Mouse (Mus musculus): Measurements from ENCODE around the gene Rela. TPM values are rescaled to one million over a fixed set of nuclear protein-coding genes. Genes with fewer than 3 reads are reported as not detected.

The Rela gene
- polyA plus RNA-seq, 1 experiment from 2014 or later = 57.7 TPM

DNA sequence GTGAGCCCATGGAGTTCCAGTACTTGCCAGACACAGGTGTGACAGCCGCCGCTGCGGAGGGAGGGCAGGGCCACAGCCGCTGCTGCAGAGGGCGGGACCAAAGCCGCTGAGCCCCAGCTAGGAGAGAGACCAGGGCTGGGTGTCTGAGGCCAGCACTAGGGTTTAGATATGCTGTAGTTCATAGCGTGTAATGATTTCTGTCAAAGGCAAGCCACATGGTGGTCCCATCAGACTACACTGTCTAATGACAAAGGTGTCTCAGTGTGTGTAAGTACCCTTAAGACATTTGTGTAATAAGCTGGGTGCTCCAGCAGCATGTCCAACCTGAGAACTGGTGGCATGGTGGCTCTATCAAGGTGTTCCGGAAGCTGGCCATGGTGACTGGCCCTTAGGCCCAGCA lies 4.4 kb downstream of the Rela start:
- Histone ChIP-seq H3K4me3 (ENCODE audit: low read depth, low read length) (no peak overlapping the region), H3K27me3 (replicated peaks; ENCODE audit: control insufficient read depth, insufficient read depth, low read length) (no peaks in the 10 kb centered on the region), H3K9ac (ENCODE audit: low read depth, low read length) (no peak overlapping the region), H3K27ac (ENCODE audit: low read depth, low read length) (no peak overlapping the region), H3K9me3 (ENCODE audit: control insufficient read depth, low read length) (no peaks in the 10 kb centered on the region), H3K4me2 (no peak overlapping the region), H3K36me3 (ENCODE audit: control insufficient read depth, insufficient read depth, low read length) (peaks cover 52% of the 10 kb centered on the region), H3K4me1 (replicated peaks; ENCODE audit: control insufficient read depth, insufficient read depth, low read length) (peaks cover 34% of the 10 kb centered on the region)
- ATAC-seq (replicated peaks; ENCODE audit: low FRiP score) (no peak), DNase-seq (ENCODE audit: low spot score) (no peak)
- WGBS = 83% methylated on average over 8 of the region's 8 CpGs

DNA sequence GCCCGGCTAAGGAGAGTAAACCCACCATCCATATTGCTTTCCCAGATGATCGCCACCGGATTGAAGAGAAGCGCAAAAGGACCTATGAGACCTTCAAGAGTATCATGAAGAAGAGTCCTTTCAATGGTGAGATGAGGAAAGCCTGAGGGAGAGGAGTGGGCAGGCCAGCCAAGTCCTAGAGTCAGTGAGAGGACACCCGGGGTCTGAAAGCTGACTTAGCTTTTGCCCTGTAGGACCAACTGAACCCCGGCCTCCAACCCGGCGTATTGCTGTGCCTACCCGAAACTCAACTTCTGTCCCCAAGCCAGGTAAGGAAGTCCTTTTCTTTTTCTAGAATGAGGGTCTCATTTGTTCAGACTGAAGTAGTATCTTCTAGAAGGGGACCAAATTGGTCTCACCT lies 8.0 kb downstream of the Rela start:
- no peak overlapping the region for H3K27ac ChIP-seq (ENCODE audit: low read depth, low read length)
- ATAC-seq (replicated peaks; ENCODE audit: low FRiP score) = no peak
- peaks cover 24% of the 10 kb centered on the region for H3K4me1 ChIP-seq (replicated peaks; ENCODE audit: control insufficient read depth, insufficient read depth, low read length)

DNA sequence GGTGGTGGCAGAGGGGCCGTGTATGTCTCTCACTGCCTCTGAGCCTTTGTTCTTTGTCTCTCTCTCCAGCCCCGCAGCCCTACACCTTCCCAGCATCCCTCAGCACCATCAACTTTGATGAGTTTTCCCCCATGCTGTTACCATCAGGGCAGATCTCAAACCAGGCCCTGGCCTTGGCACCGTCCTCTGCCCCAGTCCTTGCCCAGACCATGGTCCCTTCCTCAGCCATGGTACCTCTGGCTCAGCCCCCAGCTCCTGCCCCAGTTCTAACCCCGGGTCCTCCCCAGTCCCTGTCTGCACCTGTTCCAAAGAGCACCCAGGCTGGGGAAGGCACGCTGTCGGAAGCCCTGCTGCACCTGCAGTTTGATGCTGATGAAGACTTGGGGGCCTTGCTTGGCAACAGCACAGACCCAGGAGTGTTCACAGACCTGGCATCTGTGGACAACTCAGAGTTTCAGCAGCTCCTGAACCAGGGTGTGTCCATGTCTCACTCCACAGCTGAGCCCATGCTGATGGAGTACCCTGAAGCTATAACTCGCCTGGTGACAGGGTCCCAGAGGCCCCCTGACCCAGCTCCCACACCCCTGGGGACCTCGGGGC lies 9.5 kb downstream of the Rela start:
- Histone ChIP-seq H3K27ac (ENCODE audit: low read depth, low read length) (no peak overlapping the region), H3K4me1 (replicated peaks; ENCODE audit: control insufficient read depth, insufficient read depth, low read length) (peaks cover 21% of the 10 kb centered on the region), H3K4me3 (ENCODE audit: low read depth, low read length) (no peak overlapping the region), H3K36me3 (ENCODE audit: control insufficient read depth, insufficient read depth, low read length) (peaks cover 58% of the 10 kb centered on the region), H3K9me3 (ENCODE audit: control insufficient read depth, low read length) (no peaks in the 10 kb centered on the region), H3K4me2 (no peak overlapping the region), H3K9ac (ENCODE audit: low read depth, low read length) (no peak overlapping the region), H3K27me3 (replicated peaks; ENCODE audit: control insufficient read depth, insufficient read depth, low read length) (no peaks in the 10 kb centered on the region)
- no peak for DNase-seq (ENCODE audit: low spot score)
- WGBS = 92% methylated on average over 8 of the region's 8 CpGs
- no peak for ATAC-seq (replicated peaks; ENCODE audit: low FRiP score)

More for the DNA sequence above, 8.0 kb downstream of the Rela start:
- whole genome bisulfite sequencing = 91% methylated on average over 9 of the region's 9 CpGs
- H3K4me2 ChIP-seq = no peak overlapping the region
- no peak overlapping the region for H3K4me3 ChIP-seq (ENCODE audit: low read depth, low read length)
- no peak overlapping the region for H3K9ac ChIP-seq (ENCODE audit: low read depth, low read length)
- H3K27me3 ChIP-seq (replicated peaks; ENCODE audit: control insufficient read depth, insufficient read depth, low read length) = no peaks in the 10 kb centered on the region
- DNase-seq (ENCODE audit: low spot score) = no peak
- H3K9me3 ChIP-seq (ENCODE audit: control insufficient read depth, low read length) = no peaks in the 10 kb centered on the region
- H3K36me3 ChIP-seq (ENCODE audit: control insufficient read depth, insufficient read depth, low read length) = peaks cover 62% of the 10 kb centered on the region

DNA sequence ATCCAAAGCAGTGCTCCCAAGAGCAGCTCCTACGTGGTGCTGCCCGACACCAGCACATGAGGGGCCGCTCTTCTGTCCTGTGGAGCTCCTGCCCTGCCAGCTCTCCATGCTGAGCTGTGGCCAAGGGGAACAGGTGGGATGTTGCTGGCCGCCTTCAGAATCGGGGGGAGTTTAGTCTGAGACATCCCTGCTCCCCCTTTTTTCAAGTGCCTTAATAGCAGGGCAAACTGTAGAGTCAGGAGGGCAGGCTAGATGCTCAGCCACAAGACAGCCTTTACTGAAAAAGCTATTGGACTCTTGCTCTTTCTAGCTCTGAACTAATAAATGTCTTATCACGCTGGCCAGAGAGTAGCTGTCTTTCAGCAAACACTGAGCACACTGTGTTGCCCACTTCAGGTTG lies 10.5 kb downstream of the Rela start:
- H3K4me1 ChIP-seq (replicated peaks; ENCODE audit: control insufficient read depth, insufficient read depth, low read length) = peaks cover 27% of the 10 kb centered on the region

DNA sequence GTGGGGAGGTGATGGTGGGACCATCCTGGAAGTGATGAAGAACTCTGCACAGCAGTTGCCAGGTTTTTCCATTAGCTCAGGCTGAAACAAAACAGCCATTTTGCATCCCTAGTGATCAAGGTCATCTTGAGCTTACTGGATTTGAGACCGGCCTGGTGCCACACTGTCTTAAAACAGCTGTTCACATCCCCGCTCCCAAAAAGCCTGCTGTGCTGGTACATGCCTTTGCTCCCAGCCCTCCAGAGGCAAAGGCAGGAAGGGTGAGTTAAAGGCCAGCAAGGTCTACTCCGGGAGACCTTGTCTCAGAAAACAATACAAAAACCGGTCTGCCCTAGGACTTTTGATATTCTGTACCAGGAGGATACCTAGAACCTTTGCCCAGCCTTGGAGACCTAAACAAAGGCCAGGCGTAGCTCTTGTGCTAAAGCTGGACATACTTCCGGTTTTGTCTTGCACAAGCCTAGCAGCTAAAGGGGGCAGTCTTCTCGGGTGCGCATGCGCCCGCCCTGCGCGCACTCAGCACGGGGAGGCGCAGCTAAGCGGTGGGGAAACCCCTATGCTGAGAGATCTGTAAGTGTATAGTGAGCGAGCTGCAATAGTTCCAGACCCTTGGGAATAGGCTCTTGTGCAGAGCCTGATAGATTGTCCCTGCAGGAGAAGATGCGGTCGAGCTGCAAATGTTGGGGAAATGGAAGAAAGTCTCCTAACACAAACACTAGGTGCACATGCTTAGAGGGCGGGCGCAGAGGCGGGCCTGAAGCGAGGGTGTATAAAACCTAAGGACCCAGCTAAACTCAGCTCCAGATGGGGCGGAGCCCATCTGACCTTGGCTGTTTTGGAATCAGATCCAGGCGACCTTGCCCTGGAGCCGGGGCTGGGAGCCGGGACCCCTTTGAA lies 11.4 kb downstream of the Rela start:
- no peaks in the 10 kb centered on the region for H3K27me3 ChIP-seq (replicated peaks; ENCODE audit: control insufficient read depth, insufficient read depth, low read length)
- H3K9ac ChIP-seq (ENCODE audit: low read depth, low read length) = peak overlapping the region; percentile 39
- H3K27ac ChIP-seq (ENCODE audit: low read depth, low read length) = peak overlapping the region; percentile 75
- peak; percentile 80 for ATAC-seq (replicated peaks; ENCODE audit: low FRiP score)
- H3K36me3 ChIP-seq (ENCODE audit: control insufficient read depth, insufficient read depth, low read length) = peaks cover 50% of the 10 kb centered on the region
- H3K4me2 ChIP-seq = peak overlapping the region; percentile 79
- peaks cover 27% of the 10 kb centered on the region for H3K4me1 ChIP-seq (replicated peaks; ENCODE audit: control insufficient read depth, insufficient read depth, low read length)
- H3K4me3 ChIP-seq (ENCODE audit: low read depth, low read length) = peak overlapping the region; percentile 25
- WGBS = 13% methylated on average over 26 of the region's 26 CpGs
- H3K9me3 ChIP-seq (ENCODE audit: control insufficient read depth, low read length) = no peaks in the 10 kb centered on the region
- peak; percentile 82 for DNase-seq (ENCODE audit: low spot score)

More for the DNA sequence above, 10.5 kb downstream of the Rela start:
- Histone ChIP-seq H3K27me3 (replicated peaks; ENCODE audit: control insufficient read depth, insufficient read depth, low read length) (no peaks in the 10 kb centered on the region), H3K4me3 (ENCODE audit: low read depth, low read length) (no peak overlapping the region), H3K9me3 (ENCODE audit: control insufficient read depth, low read length) (no peaks in the 10 kb centered on the region), H3K9ac (ENCODE audit: low read depth, low read length) (peak overlapping the region; percentile 39; the same call in 1 of the 2 replicates), H3K36me3 (ENCODE audit: control insufficient read depth, insufficient read depth, low read length) (peaks cover 54% of the 10 kb centered on the region), H3K27ac (ENCODE audit: low read depth, low read length) (peak overlapping the region; percentile 75), H3K4me2 (no peak overlapping the region; the same call in 1 of the 2 replicates)
- no peak for DNase-seq (ENCODE audit: low spot score)
- 91% methylated on average over 6 of the region's 6 CpGs for WGBS
- ATAC-seq (replicated peaks; ENCODE audit: low FRiP score) = no peak

DNA sequence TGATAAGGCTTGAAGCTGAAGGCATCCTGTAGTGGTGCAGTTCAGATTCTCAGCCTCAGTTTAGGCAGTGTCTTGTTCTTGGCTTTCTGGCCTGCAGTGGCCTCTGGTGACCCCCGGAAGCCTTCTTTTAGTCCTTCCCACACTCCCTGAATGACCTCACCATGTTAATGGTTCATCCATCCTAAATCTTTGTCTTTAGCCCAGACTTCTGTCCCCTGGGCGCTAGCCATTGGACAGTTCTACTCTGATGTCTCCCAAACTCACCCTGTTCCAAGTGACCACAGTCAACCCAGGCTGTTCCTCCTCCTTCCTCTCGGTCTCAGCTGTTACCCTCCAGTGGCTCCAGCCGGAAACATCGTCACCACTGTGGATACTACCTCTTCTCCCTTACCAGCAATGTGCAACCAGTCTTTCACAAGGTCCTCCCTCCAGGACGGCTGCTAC lies 12.0 kb downstream of the Rela start:
- H3K4me1 ChIP-seq (replicated peaks; ENCODE audit: control insufficient read depth, insufficient read depth, low read length) = peaks cover 31% of the 10 kb centered on the region
- no peak; the same call in 1 of the 2 replicates for ATAC-seq (replicated peaks; ENCODE audit: low FRiP score)
- peaks cover 52% of the 10 kb centered on the region for H3K36me3 ChIP-seq (ENCODE audit: control insufficient read depth, insufficient read depth, low read length)

DNA sequence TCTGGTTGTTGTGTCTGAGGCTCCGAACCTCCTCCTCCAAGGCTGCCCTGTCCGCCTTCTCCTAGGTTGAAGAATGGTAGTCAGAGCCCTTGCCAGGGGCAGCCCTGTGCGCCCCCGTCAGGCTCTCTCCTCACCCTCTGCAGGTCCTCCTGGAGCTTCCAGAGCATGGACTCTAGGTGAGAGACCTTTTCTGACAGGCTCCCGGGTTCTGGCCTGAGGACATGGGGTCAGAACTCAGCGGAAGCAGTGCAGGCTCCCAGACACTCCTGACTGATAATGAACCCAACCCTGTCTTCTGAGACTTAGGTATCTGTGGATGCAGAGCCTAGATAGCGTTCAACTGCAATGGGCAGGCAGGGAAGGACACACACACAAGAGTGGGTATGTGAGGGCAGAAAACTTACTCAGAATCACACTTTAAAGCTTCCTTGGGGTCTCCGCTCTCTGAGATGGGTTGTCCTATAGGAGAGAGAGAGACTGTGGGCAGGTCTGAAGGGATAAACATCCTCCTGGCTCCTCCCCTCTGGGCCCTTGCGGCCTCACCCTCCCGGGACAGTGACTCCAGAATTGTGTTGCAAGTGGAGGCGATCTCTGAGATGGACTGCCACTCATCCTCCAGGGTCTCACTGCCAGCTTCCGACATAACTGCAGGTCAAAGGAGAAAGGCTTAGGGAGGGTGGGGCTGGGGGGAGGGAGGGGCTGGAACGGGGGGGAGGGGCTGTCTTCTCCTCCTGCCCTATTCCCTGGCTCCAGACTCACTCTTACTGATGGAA lies 14.4 kb downstream of the Rela start:
- Histone ChIP-seq H3K27me3 (replicated peaks; ENCODE audit: control insufficient read depth, insufficient read depth, low read length) (0 out of 2 replicates have a peak, but pooled peaks cover 3% of the 10 kb centered on the region), H3K36me3 (ENCODE audit: control insufficient read depth, insufficient read depth, low read length) (peaks cover 39% of the 10 kb centered on the region), H3K4me3 (ENCODE audit: low read depth, low read length) (no peak overlapping the region), H3K9me3 (ENCODE audit: control insufficient read depth, low read length) (no peaks in the 10 kb centered on the region), H3K4me1 (replicated peaks; ENCODE audit: control insufficient read depth, insufficient read depth, low read length) (peaks cover 31% of the 10 kb centered on the region), H3K27ac (ENCODE audit: low read depth, low read length) (no peak overlapping the region; the same call in 1 of the 2 replicates), H3K4me2 (0 out of 2 replicates have a peak overlapping the region, but pooled peaks have one; percentile 13), H3K9ac (ENCODE audit: low read depth, low read length) (0 out of 2 replicates have a peak overlapping the region, but pooled peaks have one; percentile 7)
- DNase-seq (ENCODE audit: low spot score) = no peak
- 65% methylated on average over 13 of the region's 13 CpGs for WGBS
- peak; percentile 50; the same call in 1 of the 2 replicates for ATAC-seq (replicated peaks; ENCODE audit: low FRiP score)

More for the DNA sequence above, 12.0 kb downstream of the Rela start:
- Histone ChIP-seq H3K27ac (ENCODE audit: low read depth, low read length) (peak overlapping the region; percentile 75), H3K27me3 (replicated peaks; ENCODE audit: control insufficient read depth, insufficient read depth, low read length) (no peaks in the 10 kb centered on the region), H3K4me2 (peak overlapping the region; percentile 79), H3K9me3 (ENCODE audit: control insufficient read depth, low read length) (no peaks in the 10 kb centered on the region), H3K4me3 (ENCODE audit: low read depth, low read length) (peak overlapping the region; percentile 25), H3K9ac (ENCODE audit: low read depth, low read length) (peak overlapping the region; percentile 39)
- WGBS = 47% methylated on average over 6 of the region's 6 CpGs
- DNase-seq (ENCODE audit: low spot score) = no peak

DNA sequence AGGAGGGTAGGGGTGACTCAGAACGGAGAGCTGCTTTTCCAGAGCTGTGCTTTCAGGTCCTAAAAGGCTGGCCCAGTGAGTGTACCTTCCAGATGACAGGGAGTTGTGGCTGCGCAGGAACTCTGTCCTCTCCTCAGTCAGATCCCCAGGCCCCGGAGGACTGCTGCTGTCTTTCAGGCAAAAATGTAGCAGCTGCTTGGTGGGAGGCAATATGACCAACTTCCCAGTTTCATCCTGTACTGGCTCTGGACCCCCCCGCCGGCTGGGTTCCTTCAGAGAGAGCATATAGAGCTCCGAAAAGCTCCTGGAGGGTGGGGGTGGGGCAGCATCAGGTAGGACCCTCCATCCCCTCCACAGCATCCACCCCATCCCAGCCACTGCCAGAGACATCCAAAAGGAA lies 15.3 kb downstream of the Rela start:
- Histone ChIP-seq H3K4me2 (no peak overlapping the region), H3K4me3 (ENCODE audit: low read depth, low read length) (no peak overlapping the region), H3K36me3 (ENCODE audit: control insufficient read depth, insufficient read depth, low read length) (peaks cover 30% of the 10 kb centered on the region), H3K27me3 (replicated peaks; ENCODE audit: control insufficient read depth, insufficient read depth, low read length) (0 out of 2 replicates have a peak, but pooled peaks cover 3% of the 10 kb centered on the region), H3K9ac (ENCODE audit: low read depth, low read length) (no peak overlapping the region), H3K27ac (ENCODE audit: low read depth, low read length) (no peak overlapping the region), H3K4me1 (replicated peaks; ENCODE audit: control insufficient read depth, insufficient read depth, low read length) (peaks cover 31% of the 10 kb centered on the region), H3K9me3 (ENCODE audit: control insufficient read depth, low read length) (no peaks in the 10 kb centered on the region)
- DNase-seq (ENCODE audit: low spot score) = no peak
- ATAC-seq (replicated peaks; ENCODE audit: low FRiP score) = no peak
- 86% methylated on average over 6 of the region's 6 CpGs for WGBS
